Mouse (Mus musculus): ENCODE data around the gene Olfr969. TPM values are rescaled to one million over a fixed set of nuclear protein-coding genes. Genes with fewer than 3 reads are reported as not detected.
"Not testable (repeated sequence)": the region's sequence is repeated elsewhere in the genome, so short reads cannot be mapped to it uniquely, and the experiment has no call there.

The Olfr969 gene
- not detected in 2 replicates for polyA plus RNA-seq (2015; fragmentation: Nextera tagmentation; extraction: Ambion mirVana)

- Histone ChIP-seq H3K9ac (no peak within 1 kb of the TSS), H3K27me3 (replicated peaks) (no peaks in the 10 kb centered on the region), H3K4me1 (no peaks in the 10 kb centered on the region), H3K36me3 (no peaks in the 10 kb centered on the region), H3K27ac (no peak within 1 kb of the TSS), H3K4me2 (no peak within 1 kb of the TSS), H3K4me3 (replicated peaks) (no peak within 1 kb of the TSS), H3K9me3 (no peaks in the 10 kb centered on the region)
- WGBS: 69% methylated on average over 2 of the region's 2 CpGs
- no peak for ATAC-seq (ENCODE audit: insufficient read depth, low FRiP score, low read depth)
Observed at GRCm38 (mm10) chr9:39790558-39790957, at the start of gene Olfr969. TSS of gene Olfr969 (plus strand) at chr9:39790945.

- Histone ChIP-seq H3K27ac (no peak within 1 kb of the TSS), H3K9me3 (no peaks in the 10 kb centered on the region), H3K4me1 (no peaks in the 10 kb centered on the region), H3K4me3 (replicated peaks) (no peak within 1 kb of the TSS), H3K36me3 (no peaks in the 10 kb centered on the region), H3K9ac (no peak within 1 kb of the TSS), H3K4me2 (no peak within 1 kb of the TSS), H3K27me3 (replicated peaks) (no peaks in the 10 kb centered on the region)
- no peak for ATAC-seq (ENCODE audit: insufficient read depth, low FRiP score, low read depth)
Observed at GRCm38 (mm10) chr9:39745949-39746348, 44.8 kb upstream of the Olfr969 start, which contains the start of gene Olfr967. TSS of gene Olfr967 (plus strand) at chr9:39746249.

GRCm38 (mm10) chr9:39746428-39746827 lies 44.3 kb upstream of the Olfr969 start:
- Histone ChIP-seq H3K27me3 (replicated peaks) (no peaks in the 10 kb centered on the region), H3K4me2 (no peak overlapping the region), H3K4me1 (no peaks in the 10 kb centered on the region), H3K9ac (no peak overlapping the region), H3K27ac (no peak overlapping the region), H3K9me3 (no peaks in the 10 kb centered on the region), H3K36me3 (no peaks in the 10 kb centered on the region), H3K4me3 (replicated peaks) (no peak overlapping the region)
- ATAC-seq (ENCODE audit: insufficient read depth, low FRiP score, low read depth): no peak
- 80% methylated on average over 1 of the region's 1 CpGs for whole genome bisulfite sequencing

DNA sequence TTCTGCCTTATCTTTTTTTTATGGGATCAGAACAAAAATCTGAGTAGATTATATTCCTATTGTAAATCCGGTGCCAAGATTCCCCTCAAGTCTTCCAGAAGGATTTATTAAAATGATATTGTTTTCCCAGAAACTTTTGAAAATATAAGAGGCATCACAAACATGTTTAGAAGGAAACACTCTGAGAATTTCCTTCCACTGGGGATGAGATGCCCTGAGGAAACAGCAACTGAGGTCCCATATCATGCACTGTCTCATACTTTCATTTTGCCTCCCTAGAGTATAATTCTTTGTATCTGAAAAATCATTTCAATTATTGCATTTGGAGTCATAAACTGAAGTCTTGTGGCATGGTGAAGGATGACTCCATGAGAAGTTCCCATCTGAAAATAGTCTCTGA lies 7.6 kb upstream of the Olfr969 start, which contains the start of gene Olfr968:
Gene Olfr968, minus strand, starts transcription at position 101 of the 400 bp plus-strand sequence.
- ATAC-seq (ENCODE audit: insufficient read depth, low FRiP score, low read depth): no peak

DNA sequence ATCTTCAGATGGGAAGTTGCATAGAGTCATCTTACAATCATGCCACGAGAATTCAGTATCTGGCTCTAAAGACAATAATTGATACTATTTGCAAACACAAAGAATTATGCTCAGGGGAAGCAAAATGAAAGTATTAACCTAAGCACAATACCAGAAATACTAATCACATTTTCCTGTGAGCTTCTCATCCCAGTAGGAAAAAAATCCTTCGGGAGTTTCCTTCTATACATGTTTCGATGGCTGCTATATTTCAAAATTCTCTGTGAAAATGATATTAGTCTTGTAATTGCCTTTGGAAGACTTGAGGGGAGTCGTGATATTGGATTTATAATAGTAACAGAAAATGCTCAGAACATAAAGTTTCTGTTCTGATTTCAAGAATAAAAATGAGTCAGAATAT lies 17.8 kb downstream of the Olfr969 start, which contains the start of gene Olfr970:
Gene Olfr970, plus strand, starts transcription at position 301 of the 400 bp plus-strand sequence.
- Histone ChIP-seq H3K4me2 (no peak within 1 kb of the TSS), H3K36me3 (no peaks in the 10 kb centered on the region), H3K9ac (no peak within 1 kb of the TSS), H3K27me3 (replicated peaks) (no peaks in the 10 kb centered on the region), H3K4me1 (no peaks in the 10 kb centered on the region), H3K9me3 (no peaks in the 10 kb centered on the region), H3K27ac (no peak within 1 kb of the TSS), H3K4me3 (replicated peaks) (no peak within 1 kb of the TSS)
- 77% methylated on average over 4 of the region's 4 CpGs for whole genome bisulfite sequencing
- no peak for ATAC-seq (ENCODE audit: insufficient read depth, low FRiP score, low read depth)

More for the DNA sequence above, 7.6 kb upstream of the Olfr969 start, which contains the start of gene Olfr968:
- H3K4me2 ChIP-seq: no peak within 1 kb of the TSS
- no peaks in the 10 kb centered on the region for H3K9me3 ChIP-seq
- no peak within 1 kb of the TSS for H3K9ac ChIP-seq
- no peaks in the 10 kb centered on the region for H3K4me1 ChIP-seq
- no peaks in the 10 kb centered on the region for H3K27me3 ChIP-seq (replicated peaks)
- H3K4me3 ChIP-seq (replicated peaks): no peak within 1 kb of the TSS
- WGBS: 74% methylated on average over 1 of the region's 1 CpGs
- no peak within 1 kb of the TSS for H3K27ac ChIP-seq
- H3K36me3 ChIP-seq: no peaks in the 10 kb centered on the region

GRCm38 (mm10) chr9:39836576-39836975 lies 45.8 kb downstream of the Olfr969 start, which contains the start of gene Olfr971:
TSS of gene Olfr971 (plus strand) at chr9:39836876.
- ATAC-seq (ENCODE audit: insufficient read depth, low FRiP score, low read depth); H3K4me1 ChIP-seq; H3K4me3 ChIP-seq (replicated peaks); H3K27ac ChIP-seq; H3K27me3 ChIP-seq (replicated peaks); H3K36me3 ChIP-seq; H3K9ac ChIP-seq; H3K9me3 ChIP-seq; H3K4me2 ChIP-seq: not testable (repeated sequence)
- WGBS: 85% methylated on average over 2 of the region's 2 CpGs

Other genes with a start within 250 kb of the Olfr969 start
- gene Olfr958, start 236.9 kb upstream of the Olfr969 start, polyA plus RNA-seq (2015; fragmentation: Nextera tagmentation; extraction: Ambion mirVana): not detected in 2 replicates
- gene Olfr959, start 215.4 kb upstream of the Olfr969 start, polyA plus RNA-seq (2015; fragmentation: Nextera tagmentation; extraction: Ambion mirVana): not detected in 2 replicates
- gene AW551984, start 186.5 kb upstream of the Olfr969 start, polyA plus RNA-seq (2015; fragmentation: Nextera tagmentation; extraction: Ambion mirVana): 25.7 and 28.1 TPM in 2 replicates
- not detected in 2 replicates for gene Olfr148, start 180.3 kb upstream of the Olfr969 start, polyA plus RNA-seq (2015; fragmentation: Nextera tagmentation; extraction: Ambion mirVana)
- gene Olfr960, start 169.6 kb upstream of the Olfr969 start, polyA plus RNA-seq (2015; fragmentation: Nextera tagmentation; extraction: Ambion mirVana): not detected in 2 replicates
- gene Olfr961, start 145.9 kb upstream of the Olfr969 start, polyA plus RNA-seq (2015; fragmentation: Nextera tagmentation; extraction: Ambion mirVana): not detected in 2 replicates
- not detected in 2 replicates for gene Olfr963, start 123.7 kb upstream of the Olfr969 start, polyA plus RNA-seq (2015; fragmentation: Nextera tagmentation; extraction: Ambion mirVana)
- not detected in 2 replicates for gene Olfr149, start 83.8 kb upstream of the Olfr969 start, polyA plus RNA-seq (2015; fragmentation: Nextera tagmentation; extraction: Ambion mirVana)
- not detected in 2 replicates for gene Olfr965, start 79.6 kb upstream of the Olfr969 start, polyA plus RNA-seq (2015; fragmentation: Nextera tagmentation; extraction: Ambion mirVana)
- not detected in 2 replicates for gene Olfr150, start 60.0 kb upstream of the Olfr969 start, polyA plus RNA-seq (2015; fragmentation: Nextera tagmentation; extraction: Ambion mirVana)
- gene Olfr967, start 44.7 kb upstream of the Olfr969 start, polyA plus RNA-seq (2015; fragmentation: Nextera tagmentation; extraction: Ambion mirVana): not detected in 2 replicates
- not detected in 2 replicates for gene Olfr968, start 7.7 kb upstream of the Olfr969 start, polyA plus RNA-seq (2015; fragmentation: Nextera tagmentation; extraction: Ambion mirVana)
- not detected in 2 replicates for gene Olfr970, start 17.9 kb downstream of the Olfr969 start, polyA plus RNA-seq (2015; fragmentation: Nextera tagmentation; extraction: Ambion mirVana)
- gene Olfr971, start 45.9 kb downstream of the Olfr969 start, polyA plus RNA-seq (2015; fragmentation: Nextera tagmentation; extraction: Ambion mirVana): not detected in 2 replicates
- gene Olfr972, start 75.5 kb downstream of the Olfr969 start, polyA plus RNA-seq (2015; fragmentation: Nextera tagmentation; extraction: Ambion mirVana): not detected in 2 replicates
- gene Olfr229, start 116.4 kb downstream of the Olfr969 start, polyA plus RNA-seq (2015; fragmentation: Nextera tagmentation; extraction: Ambion mirVana): not detected in 2 replicates
- not detected in 2 replicates for gene Olfr974, start 146.6 kb downstream of the Olfr969 start, polyA plus RNA-seq (2015; fragmentation: Nextera tagmentation; extraction: Ambion mirVana)
- 0.04 TPM in 1 of 2 replicates, not detected in the other for gene Olfr975, start 161.1 kb downstream of the Olfr969 start, polyA plus RNA-seq (2015; fragmentation: Nextera tagmentation; extraction: Ambion mirVana)
- gene Olfr976, start 170.2 kb downstream of the Olfr969 start, polyA plus RNA-seq (2015; fragmentation: Nextera tagmentation; extraction: Ambion mirVana): not detected in 2 replicates
- gene Olfr978, start 201.2 kb downstream of the Olfr969 start, polyA plus RNA-seq (2015; fragmentation: Nextera tagmentation; extraction: Ambion mirVana): not detected in 2 replicates
- not detected in 2 replicates for gene Olfr979, start 212.5 kb downstream of the Olfr969 start, polyA plus RNA-seq (2015; fragmentation: Nextera tagmentation; extraction: Ambion mirVana)
- gene Olfr980, start 218.6 kb downstream of the Olfr969 start, polyA plus RNA-seq (2015; fragmentation: Nextera tagmentation; extraction: Ambion mirVana): not detected in 2 replicates
- not detected in 2 replicates for gene Olfr981, start 230.5 kb downstream of the Olfr969 start, polyA plus RNA-seq (2015; fragmentation: Nextera tagmentation; extraction: Ambion mirVana)

Data from stomach, embryonic 15.5 days (tissue).